In the genomic region with DNA sequence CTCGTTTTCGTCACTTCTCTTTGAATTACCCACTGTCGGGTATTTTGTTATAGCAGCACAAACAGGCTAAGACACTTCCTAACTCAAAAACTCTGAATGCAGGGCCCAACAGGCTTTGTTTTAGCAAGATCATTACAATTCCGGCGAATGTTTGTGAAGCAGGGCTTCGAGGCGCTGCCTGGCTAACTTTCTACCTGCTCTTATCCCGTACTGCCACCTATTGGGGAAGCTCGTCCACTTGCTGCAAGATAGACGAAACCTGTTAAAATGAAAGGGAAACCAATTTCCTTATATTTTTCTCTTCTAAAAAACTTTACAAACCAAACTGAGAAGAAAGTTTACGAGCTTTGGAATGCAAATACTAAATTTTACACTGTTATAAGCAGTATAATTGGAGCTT, we compare ENCODE assay signal across 8 mouse cellular contexts.
DNase-seq lines count a peak whose midpoint lies in the region.

No protein-coding gene starts in this region.

- DNase-seq in cerebellum, postnatal 10 days, result peak; percentile 55 to 56
- DNase-seq in cerebellum, adult 8-10 months, result no peak
- peak; percentile 54 for DNase-seq in urinary bladder, postnatal 14 days (ENCODE audit: low spot score)
- DNase-seq in urinary bladder, postnatal 10 days (ENCODE audit: low spot score), result no peak
- peak; percentile 34 for DNase-seq in forelimb bud, embryonic 11.5 days (ENCODE audit: low read depth, low spot score)
- DNase-seq in kidney, postnatal 4 days, result peak; percentile 54 to 69
- DNase-seq in lung, postnatal 10 days, result peak; percentile 61
- peak; percentile 8 to 58 for DNase-seq in spleen, postnatal 10 days (ENCODE audit: low spot score in 2 of 2)

Comparison
In these comparisons a context has a peak if more than half of its experiments do, and no peak if none do; other contexts are left out.
1. DNase-seq: peak in cerebellum, postnatal 10 days (2 of 2), urinary bladder, postnatal 14 days (single experiment), forelimb bud, embryonic 11.5 days (single experiment), kidney, postnatal 4 days (2 of 2), lung, postnatal 10 days (single experiment) and spleen, postnatal 10 days (2 of 2); none in cerebellum, adult 8-10 months (single experiment) and urinary bladder, postnatal 10 days (single experiment).